Mouse (Mus musculus) liver, embryonic 13.5 days (tissue): ENCODE measurements around the gene Timm17b. TPM values are rescaled to one million over a fixed set of nuclear protein-coding genes. Genes with fewer than 3 reads are reported as not detected.
"Not testable (repeated sequence)": the region's sequence is repeated elsewhere in the genome, so short reads cannot be mapped to it uniquely, and the experiment has no call there.

Experiments used
- ATAC-seq: fragments of 200-750 bp; cut with Nextera tagmentation; 2 replicates; pipeline ENCODE4 v1.8.0; 2017; ENCODE audit warnings: low read depth, mild to moderate bottlenecking, moderate number of reproducible peaks, moderate library complexity
- DNase-seq: peaks from one replicate; pipeline ENCODE4 v3.0.0; 2022
- H3K27ac ChIP-seq: fragments of 300-500 bp; sonication (generic); 2 replicates; pipeline ENCODE4 v1.5.1; 2015; ENCODE audit warnings: moderate library complexity, mild to moderate bottlenecking, inconsistent platforms
- H3K27me3 ChIP-seq: fragments of 300-500 bp; sonication (generic); 2 replicates; pipeline ENCODE4 v1.6.1; 2015; ENCODE audit warnings: mild to moderate bottlenecking, inconsistent platforms
- H3K36me3 ChIP-seq: fragments of 300-500 bp; sonication (generic); 2 replicates; pipeline ENCODE4 v1.6.1; 2015; ENCODE audit warnings: mild to moderate bottlenecking, inconsistent platforms
- H3K4me1 ChIP-seq: fragments of 300-500 bp; sonication (generic); replicated peaks from 2 replicates; pipeline ENCODE4 v1.6.1; 2015; ENCODE audit warnings: inconsistent platforms
- H3K4me2 ChIP-seq: fragments of 300-500 bp; sonication (generic); 2 replicates; pipeline ENCODE4 v1.6.1; 2015; ENCODE audit warnings: inconsistent platforms, mild to moderate bottlenecking, moderate library complexity
- H3K4me3 ChIP-seq: fragments of 300-500 bp; sonication (generic); replicated peaks from 2 replicates; pipeline ENCODE4 v1.5.1; 2015; ENCODE audit warnings: mild to moderate bottlenecking, inconsistent platforms
- H3K9ac ChIP-seq: fragments of 300-500 bp; sonication (generic); 2 replicates; pipeline ENCODE4 v1.6.1; 2015; ENCODE audit warnings: mild to moderate bottlenecking, inconsistent platforms
- H3K9me3 ChIP-seq: fragments of 300-500 bp; sonication (generic); replicated peaks from 2 replicates; pipeline ENCODE4 v1.6.1; 2016; ENCODE audit warnings: inconsistent platforms
- WGBS: fragments of 180-500 bp; shearing (Covaris S2); methylation state at CpG from one replicate; pipeline ENCODE4 v1.1.7; 2015; ENCODE audit not compliant: insufficient replicate concordance; 5-methylcytosine and 5-hydroxymethylcytosine counted together
- polyA plus RNA-seq: library from polyadenylated mRNA; unstranded; fragments of >200 nt; fragmentation: Nextera tagmentation; extraction: Ambion mirVana; gene quantifications from 2 replicates; pipeline ENCODE4 v1.2.1, GENCODE M21; 2015

Gene Timm17b
- polyA plus RNA-seq, 1 experiment from 2014 or later = 97.0 TPM

- peaks cover 24% of the 10 kb centered on the region for H3K4me1 ChIP-seq
- WGBS = 9% methylated on average over 21 of the region's 21 CpGs
- no peak for DNase-seq
Observed at GRCm38 (mm10) chrX:7878495-7878894, 20.7 kb upstream of the Timm17b start.

DNA sequence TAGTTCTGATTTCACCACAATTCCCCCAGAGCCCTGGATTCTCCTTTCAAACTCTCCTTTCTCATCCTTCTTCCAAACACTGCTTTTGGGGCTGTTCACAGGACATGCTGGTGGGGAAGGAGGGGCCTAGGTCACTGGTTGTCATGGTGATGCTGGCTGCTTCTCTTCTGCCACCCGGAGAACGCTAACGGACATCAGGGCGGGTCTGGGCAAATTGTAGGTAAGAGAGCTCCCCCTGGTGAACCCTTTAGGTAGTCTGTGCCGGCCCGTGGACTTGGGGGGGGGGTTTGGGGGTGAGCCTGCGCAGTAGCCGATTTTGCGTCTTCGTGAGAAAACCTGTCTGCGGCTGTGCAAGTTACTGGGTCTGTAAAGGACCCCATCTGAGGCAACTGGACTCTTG lies 19.3 kb upstream of the Timm17b start:
- Histone ChIP-seq H3K4me2 (peak overlapping the region; percentile 90), H3K27me3 (no peaks in the 10 kb centered on the region), H3K9ac (no peak overlapping the region), H3K27ac (no peak overlapping the region), H3K9me3 (no peaks in the 10 kb centered on the region), H3K4me1 (peaks cover 25% of the 10 kb centered on the region), H3K4me3 (0 out of 2 replicates have a peak overlapping the region, but pooled peaks have one; percentile 16), H3K36me3 (peaks cover 14% of the 10 kb centered on the region)
- ATAC-seq (no peak), DNase-seq (peak; percentile 45)
- WGBS = 7% methylated on average over 11 of the region's 11 CpGs

More at GRCm38 (mm10) chrX:7878495-7878894, 20.7 kb upstream of the Timm17b start:
- Histone ChIP-seq H3K9me3 (no peaks in the 10 kb centered on the region), H3K9ac (peak overlapping the region; percentile 68), H3K27ac (no peak overlapping the region), H3K27me3 (no peaks in the 10 kb centered on the region), H3K36me3 (peaks cover 27% of the 10 kb centered on the region), H3K4me3 (peak overlapping the region; percentile 59), H3K4me2 (peak overlapping the region; percentile 90)
- ATAC-seq = peak; percentile 18

DNA sequence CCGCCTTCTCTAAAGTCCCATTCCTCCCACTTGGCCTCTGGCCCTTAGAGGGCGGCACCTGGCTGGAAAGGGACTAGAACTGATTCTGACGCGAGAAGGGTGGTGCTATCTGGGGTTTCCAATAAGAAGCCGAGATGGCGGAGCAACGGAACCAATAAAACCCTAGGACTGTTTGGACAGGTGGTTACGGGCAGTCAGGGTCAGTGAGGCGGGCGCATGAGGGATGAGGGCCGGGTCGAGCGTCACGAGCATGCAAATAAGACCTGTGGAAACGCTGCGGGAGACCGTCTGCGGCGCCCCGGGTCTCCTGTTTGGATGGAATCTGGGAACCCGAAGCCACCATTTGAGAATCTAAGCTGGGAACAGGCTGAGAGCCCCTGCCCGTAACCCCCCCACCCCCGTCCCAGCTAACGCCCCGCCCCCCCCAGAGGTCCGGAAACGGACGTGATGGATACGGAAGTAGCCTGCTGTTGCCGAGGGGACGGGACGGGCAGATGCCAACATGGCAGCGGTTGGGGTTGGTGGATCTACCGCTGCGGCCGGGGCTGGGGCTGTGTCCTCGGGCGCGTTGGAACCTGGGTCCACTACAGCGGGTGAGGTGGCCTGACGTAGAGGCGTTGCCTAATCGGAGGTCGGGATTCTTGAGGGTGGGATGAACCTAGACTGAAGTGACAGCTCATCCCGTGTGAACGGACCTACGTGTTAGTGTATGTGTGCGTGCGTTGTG lies 15.2 kb upstream of the Timm17b start, which contains the start of gene Slc35a2:
TSS of gene Slc35a2 (plus strand) at position 188 of the 727 bp plus-strand sequence.
- Histone ChIP-seq H3K36me3 (no peaks in the 10 kb centered on the region), H3K4me1 (peaks cover 19% of the 10 kb centered on the region), H3K4me3 (peak within 1 kb of the TSS; percentile 72), H3K27ac (peak within 1 kb of the TSS; percentile 63), H3K4me2 (peak within 1 kb of the TSS; percentile 75), H3K9me3 (no peaks in the 10 kb centered on the region), H3K27me3 (no peaks in the 10 kb centered on the region), H3K9ac (peak within 1 kb of the TSS; percentile 66)
- WGBS = 7% methylated on average over 47 of the region's 49 CpGs
- DNase-seq (peak; percentile 77), ATAC-seq (peak; percentile 95)

- H3K27me3 ChIP-seq = no peaks in the 10 kb centered on the region
- 26% methylated on average over 13 of the region's 13 CpGs for WGBS
- ATAC-seq (no peak), DNase-seq (no peak)
- H3K9ac ChIP-seq = peak overlapping the region; percentile 70
- H3K36me3 ChIP-seq = peaks cover 21% of the 10 kb centered on the region
- H3K4me3 ChIP-seq = peak overlapping the region; percentile 69
- peak overlapping the region; percentile 67; the same call in 1 of the 2 replicates for H3K27ac ChIP-seq
- no peaks in the 10 kb centered on the region for H3K9me3 ChIP-seq
- H3K4me1 ChIP-seq = peaks cover 13% of the 10 kb centered on the region
- H3K4me2 ChIP-seq = peak overlapping the region; percentile 68
Observed at GRCm38 (mm10) chrX:7898211-7898610, 946 bp upstream of the Timm17b start.

GRCm38 (mm10) chrX:7904441-7904840 lies 5.3 kb downstream of the Timm17b start:
- no peak overlapping the region for H3K27ac ChIP-seq
- H3K4me1 ChIP-seq = peaks cover 8% of the 10 kb centered on the region
- ATAC-seq (no peak), DNase-seq (no peak)
- no peaks in the 10 kb centered on the region for H3K27me3 ChIP-seq
- H3K36me3 ChIP-seq = peaks cover 12% of the 10 kb centered on the region
- H3K4me2 ChIP-seq = no peak overlapping the region
- no peak overlapping the region for H3K9ac ChIP-seq
- WGBS = 82% methylated on average over 5 of the region's 5 CpGs
- no peak overlapping the region for H3K4me3 ChIP-seq
- H3K9me3 ChIP-seq = no peaks in the 10 kb centered on the region

GRCm38 (mm10) chrX:7907735-7908134 lies 8.6 kb downstream of the Timm17b start, which contains the start of gene Gm10491:
Gene Gm10491, minus strand, starts transcription at chrX:7907835.
- Histone ChIP-seq H3K27me3 (no peaks in the 10 kb centered on the region), H3K36me3 (peaks cover 12% of the 10 kb centered on the region), H3K9ac (no peak within 1 kb of the TSS), H3K27ac (no peak within 1 kb of the TSS), H3K9me3 (no peaks in the 10 kb centered on the region), H3K4me1 (no peaks in the 10 kb centered on the region), H3K4me3 (no peak within 1 kb of the TSS), H3K4me2 (no peak within 1 kb of the TSS)
- ATAC-seq (no peak), DNase-seq (no peak)
- WGBS = 70% methylated on average over 5 of the region's 5 CpGs

DNA sequence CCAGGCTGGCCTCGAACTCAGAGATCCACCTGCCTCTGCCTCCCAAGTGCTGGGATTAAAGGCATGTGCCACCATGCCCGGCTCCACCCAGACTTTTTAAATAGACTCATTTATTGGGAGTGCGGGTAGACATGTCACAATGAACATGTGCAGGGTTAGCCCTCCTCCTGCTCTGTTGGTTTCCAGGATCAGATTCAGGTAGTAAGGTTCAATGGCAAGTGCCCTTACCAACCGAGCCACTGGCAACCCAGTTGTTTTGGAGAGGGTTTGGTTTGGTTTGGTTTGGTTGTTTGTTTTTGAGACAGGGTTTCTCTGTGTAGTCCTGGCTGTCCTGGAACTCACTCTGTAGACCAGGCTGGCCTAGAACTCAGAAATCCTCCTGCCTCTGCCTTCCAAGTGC lies 10.1 kb downstream of the Timm17b start, which contains the start of gene Gm10490:
TSS of gene Gm10490 (plus strand) at position 301 of the 400 bp plus-strand sequence.
- H3K9ac ChIP-seq, H3K27me3 ChIP-seq, ATAC-seq, H3K4me1 ChIP-seq, H3K4me2 ChIP-seq, DNase-seq, H3K27ac ChIP-seq, H3K9me3 ChIP-seq, H3K4me3 ChIP-seq: not testable (repeated sequence)
- WGBS = 66% methylated on average over 4 of the region's 4 CpGs
- H3K36me3 ChIP-seq = peaks cover 12% of the 10 kb centered on the region

DNA sequence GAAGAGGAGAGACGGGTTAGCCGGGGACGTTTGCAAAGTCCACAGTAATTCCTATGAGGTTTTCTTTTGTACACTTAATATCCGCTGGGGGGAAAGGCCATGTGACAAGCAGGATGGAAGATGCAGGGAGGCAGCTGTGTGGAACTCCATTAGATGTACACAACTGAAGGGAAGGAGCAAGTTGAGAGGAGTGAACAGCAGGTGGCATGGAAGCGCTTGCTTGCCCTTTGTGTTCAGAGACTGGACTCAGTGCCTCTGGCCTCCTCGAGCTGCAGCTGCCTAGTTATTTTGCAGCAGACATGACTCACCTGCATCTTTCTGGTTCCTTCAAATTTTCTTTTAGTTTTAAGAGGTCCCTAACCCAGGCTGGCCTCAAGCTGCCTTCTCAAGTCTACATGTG lies 11.3 kb downstream of the Timm17b start:
- DNase-seq = no peak
- Histone ChIP-seq H3K27me3 (no peaks in the 10 kb centered on the region), H3K4me3 (no peak overlapping the region), H3K4me1 (no peaks in the 10 kb centered on the region), H3K27ac (no peak overlapping the region), H3K9me3 (no peaks in the 10 kb centered on the region), H3K9ac (no peak overlapping the region), H3K4me2 (no peak overlapping the region), H3K36me3 (peaks cover 12% of the 10 kb centered on the region)
- ATAC-seq = no peak
- 60% methylated on average over 6 of the region's 6 CpGs for WGBS

DNA sequence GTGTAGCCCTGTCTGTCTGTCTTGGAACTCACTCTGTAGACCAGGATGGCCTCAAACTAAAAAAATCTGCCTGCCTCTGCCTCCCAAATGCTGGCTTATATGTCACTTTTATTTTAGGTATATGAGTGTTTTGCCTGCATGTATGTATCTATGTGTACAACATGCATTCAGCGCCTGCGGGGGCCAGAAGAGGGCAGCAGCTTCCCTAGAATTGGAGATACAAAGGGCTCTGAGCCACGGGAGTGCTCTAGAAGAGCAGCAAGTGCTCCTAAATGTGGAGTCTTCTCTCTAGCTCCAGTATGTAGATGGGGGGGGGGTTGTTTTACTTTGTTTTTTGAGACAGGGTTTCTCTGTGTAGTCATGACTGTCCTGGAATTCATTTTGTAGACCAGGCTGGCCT lies 16.5 kb downstream of the Timm17b start:
- H3K36me3 ChIP-seq, H3K4me1 ChIP-seq, H3K9ac ChIP-seq, ATAC-seq, H3K27ac ChIP-seq, H3K9me3 ChIP-seq, H3K4me2 ChIP-seq, H3K4me3 ChIP-seq: not testable (repeated sequence)
- 14% methylated on average over 3 of the region's 3 CpGs for WGBS
- peak; percentile 15 for DNase-seq
- H3K27me3 ChIP-seq = peaks cover 25% of the 10 kb centered on the region

GRCm38 (mm10) chrX:7917960-7918359 lies 18.8 kb downstream of the Timm17b start:
- not testable (repeated sequence) for ATAC-seq, H3K4me1 ChIP-seq, H3K9ac ChIP-seq, DNase-seq, H3K36me3 ChIP-seq, H3K4me2 ChIP-seq, H3K4me3 ChIP-seq, H3K9me3 ChIP-seq, H3K27ac ChIP-seq
- 39% methylated on average over 6 of the region's 6 CpGs for WGBS
- H3K27me3 ChIP-seq = peaks cover 47% of the 10 kb centered on the region

DNA sequence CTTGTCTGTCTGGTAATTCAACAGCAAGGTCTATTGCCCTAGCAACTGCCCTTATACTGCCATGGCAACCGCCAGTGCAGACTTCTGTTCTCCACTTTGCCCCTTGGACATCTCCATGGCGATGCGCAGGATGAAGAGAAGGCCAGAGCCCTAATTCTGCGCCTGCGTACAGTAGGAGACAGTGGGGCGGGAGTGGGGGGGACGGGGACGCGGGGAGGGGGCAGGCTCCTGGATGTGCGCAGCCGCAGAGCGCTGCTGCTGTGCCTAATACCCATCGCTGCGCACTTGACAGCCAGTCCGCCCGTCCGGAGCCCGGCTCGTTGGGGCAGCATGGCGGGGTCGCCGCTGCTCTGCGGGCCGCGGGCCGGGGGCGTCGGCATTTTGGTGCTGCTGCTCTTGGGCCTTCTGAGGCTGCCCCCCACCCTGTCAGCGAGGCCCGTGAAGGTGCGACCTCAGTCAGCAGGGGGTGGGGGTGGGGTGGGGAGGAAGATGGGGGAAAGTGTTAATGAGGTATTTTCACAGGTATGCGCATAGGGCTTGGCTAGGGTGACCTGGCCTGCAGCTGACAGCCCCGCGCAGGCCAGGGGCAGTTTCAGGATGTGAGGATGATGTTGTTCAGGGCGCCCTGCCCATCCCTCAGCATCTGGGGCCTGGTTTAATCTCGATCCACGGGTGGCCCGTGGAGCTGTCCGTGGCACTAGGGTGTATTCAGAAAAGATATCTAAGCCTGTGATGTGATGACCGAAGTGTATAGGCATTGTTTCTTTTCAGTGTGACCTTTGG lies 20.6 kb downstream of the Timm17b start, which contains the start of gene Pcsk1n:
TSS of gene Pcsk1n (plus strand) at position 222 of the 783 bp plus-strand sequence.
- DNase-seq = no peak
- Histone ChIP-seq H3K4me1 (0 out of 2 replicates have a peak, but pooled peaks cover 2% of the 10 kb centered on the region), H3K27ac (no peak within 1 kb of the TSS), H3K4me3 (no peak within 1 kb of the TSS), H3K4me2 (no peak within 1 kb of the TSS), H3K9ac (no peak within 1 kb of the TSS), H3K9me3 (no peaks in the 10 kb centered on the region), H3K36me3 (no peaks in the 10 kb centered on the region), H3K27me3 (peaks cover 66% of the 10 kb centered on the region)
- no peak for ATAC-seq
- 12% methylated on average over 31 of the region's 40 CpGs for WGBS
